Mouse (Mus musculus): Measurements from ENCODE around the gene Twistnb. TPM values are rescaled to one million over a fixed set of nuclear protein-coding genes. Genes with fewer than 3 reads are reported as not detected.

The Twistnb gene
- polyA plus RNA-seq (2017; shearing (Covaris generic)) = 30.0 TPM

DNA sequence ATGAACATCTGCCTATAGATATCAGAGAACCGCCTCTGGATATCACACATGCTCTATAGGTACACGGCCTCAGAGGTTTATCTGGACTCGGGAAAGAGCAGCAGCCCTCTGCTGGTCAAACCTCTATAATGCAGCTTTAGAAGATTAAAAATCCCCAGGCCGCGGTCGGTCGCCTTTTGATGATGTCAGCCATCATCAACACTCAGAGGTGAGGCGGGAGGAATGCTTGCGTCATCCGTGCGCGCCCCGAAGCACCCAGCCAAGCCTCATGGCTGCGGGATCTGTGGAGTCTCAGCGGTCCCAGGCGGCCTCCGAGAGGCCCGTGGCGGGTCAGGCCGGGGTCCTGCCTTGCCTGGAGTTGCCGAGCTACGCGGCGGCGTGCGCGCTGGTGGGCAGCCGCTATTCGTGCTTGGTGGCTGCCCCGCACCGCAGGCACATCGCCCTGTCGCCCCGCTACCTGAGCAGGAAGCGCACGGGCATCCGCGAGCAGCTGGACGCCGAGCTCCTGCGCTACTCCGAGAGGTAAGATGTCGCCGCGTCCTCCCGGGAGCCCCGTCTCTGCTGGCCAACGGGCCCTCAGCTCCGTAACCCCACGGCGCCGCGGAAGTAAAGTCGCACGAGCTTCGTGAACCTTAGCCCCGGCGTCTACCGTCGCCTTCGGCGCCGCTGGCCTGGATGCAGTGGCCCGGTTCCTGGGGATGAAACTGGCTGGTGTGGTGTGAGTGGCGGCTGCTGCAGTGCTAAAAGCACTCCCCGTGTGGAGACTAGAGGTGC, at the start of gene Twistnb:
Gene Twistnb, plus strand, starts transcription at position 249 of the 774 bp plus-strand sequence.

DNA sequence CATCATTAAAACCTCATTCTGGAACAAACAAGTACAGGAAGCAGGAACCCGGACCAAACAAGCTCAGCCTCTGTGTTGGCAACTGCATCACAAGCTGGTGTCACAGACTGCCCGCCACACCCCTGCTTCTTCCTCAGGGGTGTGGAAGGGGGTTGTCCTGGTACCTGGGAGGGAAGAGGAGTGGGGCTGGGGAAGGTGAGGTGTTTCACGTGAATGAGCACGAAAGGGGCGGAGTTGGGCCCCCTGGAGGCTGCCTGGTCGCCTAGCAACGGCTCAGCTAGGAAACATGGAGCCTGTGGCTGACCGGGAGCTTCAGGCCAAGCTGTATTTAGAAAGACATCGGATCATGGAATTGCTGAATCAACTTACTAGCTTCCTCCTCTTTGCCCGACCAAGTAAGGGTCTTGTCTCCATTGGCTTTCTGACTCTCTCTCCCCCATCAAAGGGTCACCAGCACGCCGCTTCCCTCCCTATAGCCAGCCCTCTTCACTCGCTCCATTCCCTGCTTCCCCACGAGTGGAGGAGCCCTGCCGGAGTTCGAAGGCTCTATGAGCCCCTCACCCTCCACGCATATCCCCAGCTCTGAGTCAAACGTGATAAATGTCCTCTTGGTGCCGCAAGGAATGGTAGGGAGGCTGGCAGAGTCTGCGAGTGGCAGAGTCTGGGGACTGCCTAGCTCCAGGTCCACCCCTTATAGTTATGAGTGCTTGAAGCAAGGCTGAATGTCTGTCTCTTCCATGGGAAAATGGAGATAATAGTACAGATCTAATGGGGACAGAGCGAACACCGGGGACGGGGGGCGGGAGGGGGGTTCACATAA, 34.4 kb upstream of the Twistnb start, which contains the start of gene Efcab10:
Gene Efcab10, plus strand, starts transcription at position 51 of the 820 bp plus-strand sequence.

Other genes starting within 250 kb of the Twistnb start
- not detected for gene Efcab10, start 34.8 kb upstream of the Twistnb start, polyA plus RNA-seq (2017; shearing (Covaris generic))

All from CD4-positive, CD25-positive, alpha-beta regulatory T cell, adult 9 weeks (primary cell).